ENCODE assay signal across 8 mouse cellular contexts in the genomic region with DNA sequence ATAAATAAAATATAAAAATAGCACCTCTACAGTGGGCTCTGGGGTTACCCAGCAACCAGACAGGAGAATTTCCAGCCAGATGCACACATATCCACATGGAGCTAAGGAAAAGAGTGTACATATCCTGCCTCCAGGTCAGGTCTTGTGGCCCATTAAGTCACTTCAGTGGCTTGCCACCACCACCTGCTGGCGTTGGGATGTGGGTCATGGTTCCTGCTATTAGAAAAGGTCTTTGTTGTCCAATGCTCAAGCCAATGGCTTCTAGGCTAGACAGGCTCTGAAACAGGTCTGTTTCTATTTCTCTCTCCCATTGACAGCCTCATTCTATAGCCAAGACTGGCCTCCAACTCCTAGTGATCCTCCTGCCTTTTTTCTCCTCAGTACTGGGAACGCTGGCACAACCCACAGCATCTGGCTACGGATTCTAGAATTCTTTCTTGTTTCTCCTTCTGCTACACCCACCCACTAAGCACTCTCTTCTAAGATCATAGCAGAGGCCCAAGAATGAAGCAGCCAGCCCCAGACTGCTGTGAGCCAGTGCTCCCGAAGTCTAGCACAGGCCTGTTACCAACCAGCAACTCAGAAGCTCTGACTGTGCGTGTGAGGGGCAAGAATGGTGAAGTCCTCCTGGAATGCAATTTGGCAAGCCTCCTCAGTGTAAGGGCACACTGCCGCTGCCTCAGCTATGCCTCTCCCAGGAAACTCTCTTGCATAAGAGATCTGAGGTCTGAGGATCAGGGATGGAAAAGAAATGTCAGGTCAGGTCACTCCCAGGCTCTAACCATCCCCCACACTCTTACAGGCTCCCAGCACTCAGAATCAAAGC. TPM values are rescaled to one million over a fixed set of nuclear protein-coding genes. Genes with fewer than 3 reads are reported as not detected.
DNase-seq lines count a peak whose midpoint lies in the region; ATAC-seq and TF ChIP-seq lines count a peak whose summit lies in the region.

No protein-coding gene starts in this region.

- H3K9me3 ChIP-seq in hindbrain, embryonic 16.5 days (ENCODE audit: control insufficient read depth, low read length), result no peaks in the 10 kb centered on the region
- peaks cover 5% of the 10 kb centered on the region; the same call in 1 of the 2 replicates for H3K9me3 ChIP-seq in hindbrain, embryonic 12.5 days (replicated peaks)
- H3K9me3 ChIP-seq in kidney, postnatal 0 days (replicated peaks; ENCODE audit: low read length), result no peaks in the 10 kb centered on the region
- no peaks in the 10 kb centered on the region for H3K9me3 ChIP-seq in intestine, embryonic 16.5 days (ENCODE audit: control insufficient read depth, low read length)
- H3K9me3 ChIP-seq in forebrain, embryonic 12.5 days, result no peaks in the 10 kb centered on the region

- peak; percentile 37 for TF ChIP-seq CTCF in kidney, postnatal 0 days (IDR thresholded peaks at IDR 0.05; ENCODE audit: low read depth)

- no peak overlapping the region for H3K9ac ChIP-seq in hindbrain, embryonic 16.5 days (ENCODE audit: low read depth, low read length)
- H3K9ac ChIP-seq in hindbrain, embryonic 12.5 days, result no peak overlapping the region
- no peak overlapping the region for H3K9ac ChIP-seq in kidney, postnatal 0 days (ENCODE audit: low read depth, low read length)
- H3K9ac ChIP-seq in intestine, embryonic 16.5 days (ENCODE audit: low read depth, low read length), result no peak overlapping the region
- H3K9ac ChIP-seq in forebrain, embryonic 12.5 days, result no peak overlapping the region

- 0 out of 2 replicates have a peak, but pooled peaks have one; percentile 34 for ATAC-seq in hindbrain, embryonic 16.5 days
- ATAC-seq in hindbrain, embryonic 12.5 days (ENCODE audit: low FRiP score), result no peak
- no peak for ATAC-seq in kidney, postnatal 0 days (replicated peaks; ENCODE audit: low FRiP score, low read depth)
- ATAC-seq in intestine, embryonic 16.5 days, result no peak
- ATAC-seq in forebrain, embryonic 12.5 days (ENCODE audit: low FRiP score), result no peak

- peak; percentile 65 for DNase-seq in 3134 (ENCODE audit: extremely low read depth, insufficient read length, low spot score)
- peak; percentile 84 for DNase-seq in brain, adult 2 months (ENCODE audit: low read depth, low spot score)
- no peak for DNase-seq in kidney, postnatal 0 days (ENCODE audit: low spot score)
- peak; percentile 91 for DNase-seq in skeletal muscle tissue, adult 2 months (ENCODE audit: low read depth, low spot score)

- no peak overlapping the region for H3K4me3 ChIP-seq in hindbrain, embryonic 16.5 days (ENCODE audit: low read length)
- no peak overlapping the region for H3K4me3 ChIP-seq in hindbrain, embryonic 12.5 days
- H3K4me3 ChIP-seq in kidney, postnatal 0 days (replicated peaks; ENCODE audit: low read depth, low read length), result no peak overlapping the region
- no peak overlapping the region for H3K4me3 ChIP-seq in intestine, embryonic 16.5 days (ENCODE audit: low read length)
- no peak overlapping the region for H3K4me3 ChIP-seq in forebrain, embryonic 12.5 days (replicated peaks)

- H3K27me3 ChIP-seq in hindbrain, embryonic 16.5 days (replicated peaks; ENCODE audit: control insufficient read depth, insufficient read depth, low read length), result no peaks in the 10 kb centered on the region
- no peaks in the 10 kb centered on the region for H3K27me3 ChIP-seq in hindbrain, embryonic 12.5 days
- no peaks in the 10 kb centered on the region for H3K27me3 ChIP-seq in kidney, postnatal 0 days (ENCODE audit: insufficient read depth, low read length)
- H3K27me3 ChIP-seq in intestine, embryonic 16.5 days (replicated peaks; ENCODE audit: control insufficient read depth, insufficient read depth, low read length), result no peaks in the 10 kb centered on the region
- H3K27me3 ChIP-seq in forebrain, embryonic 12.5 days, result no peaks in the 10 kb centered on the region

- H3K27ac ChIP-seq in hindbrain, embryonic 16.5 days (ENCODE audit: low read depth, low read length), result no peak overlapping the region; the same call in 1 of the 2 replicates
- no peak overlapping the region for H3K27ac ChIP-seq in hindbrain, embryonic 12.5 days
- H3K27ac ChIP-seq in kidney, postnatal 0 days, result no peak overlapping the region
- no peak overlapping the region for H3K27ac ChIP-seq in intestine, embryonic 16.5 days (ENCODE audit: low read length)
- no peak overlapping the region for H3K27ac ChIP-seq in forebrain, embryonic 12.5 days

- H3K4me1 ChIP-seq in hindbrain, embryonic 16.5 days (ENCODE audit: control insufficient read depth, insufficient read depth, low read depth, low read length), result no peaks in the 10 kb centered on the region
- peaks cover 2% of the 10 kb centered on the region; the same call in 1 of the 2 replicates for H3K4me1 ChIP-seq in hindbrain, embryonic 12.5 days
- no peaks in the 10 kb centered on the region for H3K4me1 ChIP-seq in kidney, postnatal 0 days (replicated peaks; ENCODE audit: insufficient read depth, low read length)
- peaks cover 9% of the 10 kb centered on the region for H3K4me1 ChIP-seq in intestine, embryonic 16.5 days (ENCODE audit: control insufficient read depth, insufficient read depth, low read length)
- peaks cover 4% of the 10 kb centered on the region; the same call in 1 of the 2 replicates for H3K4me1 ChIP-seq in forebrain, embryonic 12.5 days

- H3K36me3 ChIP-seq in hindbrain, embryonic 16.5 days (ENCODE audit: control insufficient read depth, insufficient read depth, low read length), result no peaks in the 10 kb centered on the region
- peaks cover 13% of the 10 kb centered on the region; the same call in 1 of the 2 replicates for H3K36me3 ChIP-seq in hindbrain, embryonic 12.5 days
- H3K36me3 ChIP-seq in kidney, postnatal 0 days (ENCODE audit: insufficient read depth, low read length), result 0 out of 2 replicates have a peak, but pooled peaks cover 3% of the 10 kb centered on the region
- H3K36me3 ChIP-seq in intestine, embryonic 16.5 days (ENCODE audit: control insufficient read depth, insufficient read depth, low read length), result no peaks in the 10 kb centered on the region
- H3K36me3 ChIP-seq in forebrain, embryonic 12.5 days (replicated peaks), result peaks cover 20% of the 10 kb centered on the region

- WGBS in hindbrain, embryonic 16.5 days, result 73% methylated on average over 6 of the region's 6 CpGs
- 91% methylated on average over 6 of the region's 6 CpGs for WGBS in hindbrain, embryonic 12.5 days
- WGBS in kidney, postnatal 0 days, result 79% methylated on average over 6 of the region's 6 CpGs
- WGBS in intestine, embryonic 16.5 days, result 88% methylated on average over 6 of the region's 6 CpGs
- 86% methylated on average over 6 of the region's 6 CpGs for WGBS in forebrain, embryonic 12.5 days

- H3K4me2 ChIP-seq in hindbrain, embryonic 16.5 days (ENCODE audit: low read length), result no peak overlapping the region
- no peak overlapping the region for H3K4me2 ChIP-seq in hindbrain, embryonic 12.5 days (replicated peaks)
- H3K4me2 ChIP-seq in kidney, postnatal 0 days (ENCODE audit: low read length), result no peak overlapping the region
- H3K4me2 ChIP-seq in intestine, embryonic 16.5 days (ENCODE audit: low read depth, low read length), result no peak overlapping the region
- H3K4me2 ChIP-seq in forebrain, embryonic 12.5 days, result no peak overlapping the region

RNA-seq across cellular contexts. Expression of a gene that starts 19.4 kb away (rescaled TPM):
- 5.0 and 6.9 TPM in 2 replicates for polyA plus RNA-seq in hindbrain, embryonic 16.5 days (2015; fragmentation: Nextera tagmentation; extraction: Ambion mirVana)
- polyA plus RNA-seq in hindbrain, embryonic 12.5 days (2016; fragmentation: Nextera tagmentation; extraction: Ambion mirVana), result 10.3 and 10.7 TPM in 2 replicates
- 3.2 and 3.3 TPM in 2 replicates for polyA plus RNA-seq in kidney, postnatal 0 days (2015; fragmentation: Nextera tagmentation; extraction: Ambion mirVana)
- 3.7 and 4.0 TPM in 2 replicates for polyA plus RNA-seq in intestine, embryonic 16.5 days (2015; fragmentation: Nextera tagmentation; extraction: Ambion mirVana)
- polyA plus RNA-seq in forebrain, embryonic 12.5 days (2016; fragmentation: Nextera tagmentation; extraction: Ambion mirVana), result 9.1 and 9.5 TPM in 2 replicates

RNA-seq across cellular contexts. Expression of a gene that starts 33.3 kb away (rescaled TPM):
- 0.09 and 0.16 TPM in 2 replicates for polyA plus RNA-seq in hindbrain, embryonic 16.5 days (2015; fragmentation: Nextera tagmentation; extraction: Ambion mirVana)
- 0.05 and 0.07 TPM in 2 replicates for polyA plus RNA-seq in hindbrain, embryonic 12.5 days (2016; fragmentation: Nextera tagmentation; extraction: Ambion mirVana)
- polyA plus RNA-seq in kidney, postnatal 0 days (2015; fragmentation: Nextera tagmentation; extraction: Ambion mirVana), result 0.05 TPM in 2 replicates
- polyA plus RNA-seq in intestine, embryonic 16.5 days (2015; fragmentation: Nextera tagmentation; extraction: Ambion mirVana), result 0.07 and 0.21 TPM in 2 replicates
- polyA plus RNA-seq in forebrain, embryonic 12.5 days (2016; fragmentation: Nextera tagmentation; extraction: Ambion mirVana), result not detected in 2 replicates
